Mouse (Mus musculus): ENCODE data around the gene Mlst8. TPM values are rescaled to one million over a fixed set of nuclear protein-coding genes. Genes with fewer than 3 reads are reported as not detected.
"Not testable (repeated sequence)": the region's sequence is repeated elsewhere in the genome, so short reads cannot be mapped to it uniquely, and the experiment has no call there.

Gene Mlst8
- polyA plus RNA-seq, 1 experiment from 2014 or later: 29.7 TPM

GRCm38 (mm10) chr17:24426471-24427169 lies 52.3 kb downstream of the Mlst8 start, which contains the start of gene Eci1:
Eci1 (plus strand) TSS chr17:24426641.
- ATAC-seq (ENCODE audit: insufficient read depth, low FRiP score, low TSS enrichment): peak; percentile 99
- Histone ChIP-seq H3K36me3 (ENCODE audit: control insufficient read depth, insufficient read depth, low read length) (peaks cover 16% of the 10 kb centered on the region), H3K9me3 (ENCODE audit: control insufficient read depth, low read length) (no peaks in the 10 kb centered on the region), H3K4me1 (ENCODE audit: control insufficient read depth, insufficient read depth, low read length) (peaks cover 4% of the 10 kb centered on the region; the same call in 1 of the 2 replicates), H3K27me3 (ENCODE audit: control insufficient read depth, insufficient read depth, low read length) (no peaks in the 10 kb centered on the region), H3K27ac (ENCODE audit: low read depth, low read length) (peak within 1 kb of the TSS; percentile 92), H3K4me3 (ENCODE audit: low read depth, low read length) (peak within 1 kb of the TSS; percentile 70), H3K4me2 (ENCODE audit: low read depth) (peak within 1 kb of the TSS; percentile 68), H3K9ac (ENCODE audit: low read length) (peak within 1 kb of the TSS; percentile 90)
- under 1% methylated on average over 48 of the region's 48 CpGs for WGBS
- DNase-seq (ENCODE audit: low spot score): peak; percentile 91

- no peak overlapping the region for H3K4me3 ChIP-seq (ENCODE audit: low read depth, low read length)
- H3K9me3 ChIP-seq (ENCODE audit: control insufficient read depth, low read length): no peaks in the 10 kb centered on the region
- H3K4me1 ChIP-seq (ENCODE audit: control insufficient read depth, insufficient read depth, low read length): peaks cover 4% of the 10 kb centered on the region; the same call in 1 of the 2 replicates
- 89% methylated on average over 7 of the region's 7 CpGs for WGBS
- H3K27me3 ChIP-seq (ENCODE audit: control insufficient read depth, insufficient read depth, low read length): no peaks in the 10 kb centered on the region
- no peak overlapping the region for H3K4me2 ChIP-seq (ENCODE audit: low read depth)
- peaks cover 23% of the 10 kb centered on the region for H3K36me3 ChIP-seq (ENCODE audit: control insufficient read depth, insufficient read depth, low read length)
- H3K9ac ChIP-seq (ENCODE audit: low read length): no peak overlapping the region; the same call in 1 of the 2 replicates
- H3K27ac ChIP-seq (ENCODE audit: low read depth, low read length): no peak overlapping the region
- peak; percentile 2; the same call in 1 of the 2 replicates for ATAC-seq (ENCODE audit: insufficient read depth, low FRiP score, low TSS enrichment)
- no peak for DNase-seq (ENCODE audit: low spot score)
These were observed 53.0 kb downstream of the Mlst8 start for GRCm38 (mm10) chr17:24425905-24426304.

- H3K27ac ChIP-seq (ENCODE audit: low read depth, low read length); DNase-seq (ENCODE audit: low spot score); ATAC-seq (ENCODE audit: insufficient read depth, low FRiP score, low TSS enrichment); H3K4me3 ChIP-seq (ENCODE audit: low read depth, low read length); H3K9me3 ChIP-seq (ENCODE audit: control insufficient read depth, low read length); H3K4me1 ChIP-seq (ENCODE audit: control insufficient read depth, insufficient read depth, low read length); H3K4me2 ChIP-seq (ENCODE audit: low read depth); H3K27me3 ChIP-seq (ENCODE audit: control insufficient read depth, insufficient read depth, low read length); H3K9ac ChIP-seq (ENCODE audit: low read length): not testable (repeated sequence)
- peaks cover 29% of the 10 kb centered on the region for H3K36me3 ChIP-seq (ENCODE audit: control insufficient read depth, insufficient read depth, low read length)
- WGBS: 96% methylated on average over 4 of the region's 8 CpGs
These were observed 53.6 kb downstream of the Mlst8 start for GRCm38 (mm10) chr17:24425326-24425725.

- 93% methylated on average over 5 of the region's 5 CpGs for WGBS
- no peak overlapping the region for H3K4me3 ChIP-seq (ENCODE audit: low read depth, low read length)
- H3K27me3 ChIP-seq (ENCODE audit: control insufficient read depth, insufficient read depth, low read length): no peaks in the 10 kb centered on the region
- no peaks in the 10 kb centered on the region for H3K9me3 ChIP-seq (ENCODE audit: control insufficient read depth, low read length)
- no peak for ATAC-seq (ENCODE audit: insufficient read depth, low FRiP score, low TSS enrichment)
- peaks cover 35% of the 10 kb centered on the region for H3K36me3 ChIP-seq (ENCODE audit: control insufficient read depth, insufficient read depth, low read length)
- no peak overlapping the region for H3K9ac ChIP-seq (ENCODE audit: low read length)
- H3K27ac ChIP-seq (ENCODE audit: low read depth, low read length): no peak overlapping the region
- H3K4me1 ChIP-seq (ENCODE audit: control insufficient read depth, insufficient read depth, low read length): peaks cover 4% of the 10 kb centered on the region; the same call in 1 of the 2 replicates
- no peak for DNase-seq (ENCODE audit: low spot score)
- no peak overlapping the region for H3K4me2 ChIP-seq (ENCODE audit: low read depth)
These were observed 54.4 kb downstream of the Mlst8 start for GRCm38 (mm10) chr17:24424489-24424888.

Other genes with a start within 250 kb of the Mlst8 start
- 87.6 and 92.1 TPM in 2 replicates for gene Ccnf, start 227.6 kb downstream of the Mlst8 start, polyA plus RNA-seq (2014; fragmentation: Nextera tagmentation; extraction: Ambion mirVana)
- gene Abca17, start 128.0 kb downstream of the Mlst8 start, polyA plus RNA-seq (2014; fragmentation: Nextera tagmentation; extraction: Ambion mirVana): 0.24 TPM in 1 of 2 replicates, not detected in the other
- gene Abca3, start 127.1 kb downstream of the Mlst8 start, polyA plus RNA-seq (2014; fragmentation: Nextera tagmentation; extraction: Ambion mirVana): 15.3 and 20.1 TPM in 2 replicates
- gene Rnps1, start 64.5 kb downstream of the Mlst8 start, polyA plus RNA-seq (2014; fragmentation: Nextera tagmentation; extraction: Ambion mirVana): 370 and 385 TPM in 2 replicates
- 54.1 and 61.5 TPM in 2 replicates for gene Eci1, start 52.4 kb downstream of the Mlst8 start, polyA plus RNA-seq (2014; fragmentation: Nextera tagmentation; extraction: Ambion mirVana)
- gene Dnase1l2, start 36.0 kb downstream of the Mlst8 start, polyA plus RNA-seq (2014; fragmentation: Nextera tagmentation; extraction: Ambion mirVana): 2.1 and 2.3 TPM in 2 replicates
- 17.0 and 21.2 TPM in 2 replicates for gene E4f1, start 8.8 kb downstream of the Mlst8 start, polyA plus RNA-seq (2014; fragmentation: Nextera tagmentation; extraction: Ambion mirVana)
- gene Pgp, start 8.7 kb downstream of the Mlst8 start, polyA plus RNA-seq (2014; fragmentation: Nextera tagmentation; extraction: Ambion mirVana): 65.0 and 65.2 TPM in 2 replicates
- gene Bricd5, start 5.2 kb downstream of the Mlst8 start, polyA plus RNA-seq (2014; fragmentation: Nextera tagmentation; extraction: Ambion mirVana): 0.33 and 0.51 TPM in 2 replicates
- gene Caskin1, start 9.5 kb upstream of the Mlst8 start, polyA plus RNA-seq (2014; fragmentation: Nextera tagmentation; extraction: Ambion mirVana): 7.4 and 8.4 TPM in 2 replicates
- gene Traf7, start 48.9 kb upstream of the Mlst8 start, polyA plus RNA-seq (2014; fragmentation: Nextera tagmentation; extraction: Ambion mirVana): 81.2 and 88.1 TPM in 2 replicates
- 1.2 and 1.7 TPM in 2 replicates for gene Rab26, start 55.1 kb upstream of the Mlst8 start, polyA plus RNA-seq (2014; fragmentation: Nextera tagmentation; extraction: Ambion mirVana)
- 20.6 and 29.0 TPM in 2 replicates for gene Pkd1, start 70.8 kb upstream of the Mlst8 start, polyA plus RNA-seq (2014; fragmentation: Nextera tagmentation; extraction: Ambion mirVana)
- 61.9 and 69.2 TPM in 2 replicates for gene Tsc2, start 153.6 kb upstream of the Mlst8 start, polyA plus RNA-seq (2014; fragmentation: Nextera tagmentation; extraction: Ambion mirVana)
- 13.8 and 15.7 TPM in 2 replicates for gene Nthl1, start 153.6 kb upstream of the Mlst8 start, polyA plus RNA-seq (2014; fragmentation: Nextera tagmentation; extraction: Ambion mirVana)
- gene Slc9a3r2, start 171.2 kb upstream of the Mlst8 start, polyA plus RNA-seq (2014; fragmentation: Nextera tagmentation; extraction: Ambion mirVana): 36.7 and 38.8 TPM in 2 replicates
- gene Npw, start 179.4 kb upstream of the Mlst8 start, polyA plus RNA-seq (2014; fragmentation: Nextera tagmentation; extraction: Ambion mirVana): not detected in 2 replicates
- 31.8 and 35.7 TPM in 2 replicates for gene Zfp598, start 190.6 kb upstream of the Mlst8 start, polyA plus RNA-seq (2014; fragmentation: Nextera tagmentation; extraction: Ambion mirVana)
- gene Syngr3, start 210.9 kb upstream of the Mlst8 start, polyA plus RNA-seq (2014; fragmentation: Nextera tagmentation; extraction: Ambion mirVana): 14.6 and 18.1 TPM in 2 replicates
- 50.8 and 53.0 TPM in 2 replicates for gene Gfer, start 217.1 kb upstream of the Mlst8 start, polyA plus RNA-seq (2014; fragmentation: Nextera tagmentation; extraction: Ambion mirVana)
- gene Noxo1, start 217.2 kb upstream of the Mlst8 start, polyA plus RNA-seq (2014; fragmentation: Nextera tagmentation; extraction: Ambion mirVana): 1.5 and 1.8 TPM in 2 replicates
- 110 and 131 TPM in 2 replicates for gene Tbl3, start 228.6 kb upstream of the Mlst8 start, polyA plus RNA-seq (2014; fragmentation: Nextera tagmentation; extraction: Ambion mirVana)
- 0.57 TPM in 1 of 2 replicates, not detected in the other for gene Rnf151, start 239.0 kb upstream of the Mlst8 start, polyA plus RNA-seq (2014; fragmentation: Nextera tagmentation; extraction: Ambion mirVana)
- 1,370 and 1,378 TPM in 2 replicates for gene Rps2, start 239.0 kb upstream of the Mlst8 start, polyA plus RNA-seq (2014; fragmentation: Nextera tagmentation; extraction: Ambion mirVana)
- 213 and 214 TPM in 2 replicates for gene Ndufb10, start 245.4 kb upstream of the Mlst8 start, polyA plus RNA-seq (2014; fragmentation: Nextera tagmentation; extraction: Ambion mirVana)
- gene Rpl3l, start 248.7 kb upstream of the Mlst8 start, polyA plus RNA-seq (2014; fragmentation: Nextera tagmentation; extraction: Ambion mirVana): not detected in 2 replicates